Mouse (Mus musculus) kidney, embryonic 14.5 days (tissue): ENCODE measurements at regions not wholly inside any gene's neighbourhood (a gene's known extent, or its start where the extent isn't known, plus 50 kb on each side); places are given as distances from the start of the nearest gene placed in this dataset. TPM values are rescaled to one million over a fixed set of nuclear protein-coding genes. Genes with fewer than 3 reads are reported as not detected.

ENCODE experiments used
- ATAC-seq: fragments of 200-750 bp; cut with Nextera tagmentation; 2 replicates; pipeline ENCODE4 v1.8.0; 2017; ENCODE audit warnings: moderate number of reproducible peaks, mild to moderate bottlenecking, moderate TSS enrichment, moderate library complexity; ENCODE audit not compliant: low FRiP score, low TSS enrichment
- H3K27ac ChIP-seq: fragments of 300-500 bp; sonication (generic); 2 replicates; pipeline ENCODE4 v1.5.1; 2014; ENCODE audit warnings: low read depth, mild to moderate bottlenecking, low read length, moderate library complexity, mixed read lengths
- H3K27me3 ChIP-seq: fragments of 300-500 bp; sonication (generic); 2 replicates; pipeline ENCODE4 v1.6.1; 2014; ENCODE audit warnings: mild to moderate bottlenecking, low read length; ENCODE audit not compliant: control insufficient read depth, insufficient read depth
- H3K36me3 ChIP-seq: fragments of 300-500 bp; sonication (generic); 2 replicates; pipeline ENCODE4 v1.6.1; 2014; ENCODE audit warnings: low read length, mixed read lengths; ENCODE audit not compliant: control insufficient read depth, insufficient read depth
- H3K4me1 ChIP-seq: fragments of 300-500 bp; sonication (generic); 2 replicates; pipeline ENCODE4 v1.6.1; 2014; ENCODE audit warnings: low read length, mixed read lengths; ENCODE audit not compliant: control insufficient read depth, insufficient read depth
- H3K4me2 ChIP-seq: fragments of 300-500 bp; sonication (generic); replicated peaks from 2 replicates; pipeline ENCODE4 v1.6.1; 2014; ENCODE audit warnings: low read depth, mild to moderate bottlenecking, low read length
- H3K4me3 ChIP-seq: fragments of 300-500 bp; sonication (generic); 2 replicates; pipeline ENCODE4 v1.5.1; 2014; ENCODE audit warnings: mild to moderate bottlenecking, low read length
- H3K9ac ChIP-seq: fragments of 300-500 bp; sonication (generic); 2 replicates; pipeline ENCODE4 v1.6.1; 2014; ENCODE audit warnings: low read depth, mild to moderate bottlenecking, low read length, moderate library complexity
- H3K9me3 ChIP-seq: fragments of 300-500 bp; sonication (generic); 2 replicates; pipeline ENCODE4 v1.6.1; 2016; ENCODE audit warnings: low read length; ENCODE audit not compliant: control insufficient read depth
- WGBS: fragments of 180-500 bp; shearing (Covaris S2); extraction: QIAGEN DNeasy Blood & Tissue Kit; methylation state at CpG from one replicate; pipeline ENCODE4 v1.1.7; 2014; 5-methylcytosine and 5-hydroxymethylcytosine counted together
- microRNA counts: library from miRNA; unstranded; fragments of <30 nt; microRNA quantifications from one replicate; lab custom pipeline; 2017
- microRNA-seq: library from miRNA; unstranded; fragments of <30 nt; microRNA quantifications from one replicate; pipeline ENCODE4, GENCODE M21; 2016

DNA sequence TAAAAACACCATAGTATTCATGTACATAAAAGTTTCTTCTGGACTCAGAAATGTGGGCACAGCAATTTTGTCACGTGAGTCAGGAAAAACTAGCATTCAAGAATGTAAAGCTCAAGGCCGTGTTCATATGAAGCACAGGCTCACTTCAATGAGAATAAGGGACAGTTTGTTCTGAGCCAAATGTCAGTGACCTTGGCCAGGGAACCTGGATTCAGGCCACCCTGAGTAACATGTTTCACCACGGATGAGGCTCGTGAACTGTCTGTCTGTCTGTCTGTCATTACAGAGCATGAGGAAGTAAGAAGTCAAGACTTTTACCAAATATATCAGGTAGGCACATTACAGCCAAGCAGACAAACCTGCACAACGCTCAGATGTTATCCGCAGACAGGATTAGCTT, 74.3 kb upstream of the Nr5a2 start:
- Histone ChIP-seq H3K36me3 (no peaks in the 10 kb centered on the region), H3K4me2 (no peak overlapping the region), H3K27ac (no peak overlapping the region), H3K4me1 (no peaks in the 10 kb centered on the region), H3K9ac (no peak overlapping the region), H3K9me3 (no peaks in the 10 kb centered on the region), H3K27me3 (no peaks in the 10 kb centered on the region), H3K4me3 (no peak overlapping the region)
- WGBS: 88% methylated on average over 6 of the region's 6 CpGs
- no peak for ATAC-seq

DNA sequence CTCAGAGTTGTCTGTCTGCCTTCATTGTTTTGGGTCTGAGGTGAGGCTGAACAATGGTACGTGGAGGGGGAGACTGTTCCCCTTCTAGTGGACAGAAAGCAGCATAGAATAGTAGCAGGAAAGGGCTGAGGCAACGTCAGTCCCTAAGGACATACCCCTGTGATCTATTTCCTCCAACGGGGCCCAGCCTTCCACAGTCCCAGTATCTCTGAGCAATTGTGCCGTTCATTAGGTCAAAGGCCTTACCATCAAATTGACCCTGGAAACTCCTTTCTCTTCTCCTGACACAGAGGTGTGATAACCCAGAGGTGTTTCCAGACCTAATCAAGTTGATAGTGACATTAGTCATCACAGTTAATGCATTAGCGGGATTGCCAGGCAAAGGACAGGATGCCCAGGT, 73.4 kb upstream of the Nr5a2 start:
- no peak overlapping the region for H3K27ac ChIP-seq
- no peaks in the 10 kb centered on the region for H3K36me3 ChIP-seq
- 48% methylated on average over 5 of the region's 5 CpGs for WGBS
- no peak for ATAC-seq
- H3K4me3 ChIP-seq: no peak overlapping the region
- H3K9ac ChIP-seq: no peak overlapping the region
- H3K9me3 ChIP-seq: no peaks in the 10 kb centered on the region
- H3K4me1 ChIP-seq: no peaks in the 10 kb centered on the region
- no peak overlapping the region for H3K4me2 ChIP-seq
- no peaks in the 10 kb centered on the region for H3K27me3 ChIP-seq

DNA sequence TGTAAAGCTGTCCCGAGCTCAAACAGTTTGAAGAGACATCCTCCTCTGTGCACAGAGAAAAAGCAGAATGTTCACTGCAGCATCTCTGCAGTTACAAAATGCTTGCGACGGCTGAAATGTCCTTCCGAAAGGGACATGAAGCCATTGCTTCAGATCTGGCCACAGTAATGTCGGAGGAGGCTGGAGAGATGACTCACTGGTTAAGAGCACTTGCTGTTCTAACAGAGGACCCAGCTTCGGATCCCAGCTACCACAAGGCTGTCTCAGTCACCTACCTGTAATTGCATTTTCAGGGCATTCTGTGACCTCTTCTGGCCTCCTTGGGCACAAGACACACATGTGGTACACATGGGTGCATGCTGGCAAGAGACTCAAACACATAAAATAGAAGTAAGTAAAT, 63.5 kb upstream of the Nr5a2 start:
- 87% methylated on average over 6 of the region's 6 CpGs for WGBS
- no peak for ATAC-seq
- H3K36me3 ChIP-seq: no peaks in the 10 kb centered on the region

GRCm38 (mm10) chr1:137020528-137020927, 60.3 kb upstream of the Nr5a2 start:
- H3K27ac ChIP-seq: no peak overlapping the region
- WGBS: 89% methylated on average over 1 of the region's 1 CpGs
- H3K27me3 ChIP-seq: no peaks in the 10 kb centered on the region
- no peak overlapping the region for H3K4me3 ChIP-seq
- H3K9me3 ChIP-seq: no peaks in the 10 kb centered on the region
- H3K4me1 ChIP-seq: no peaks in the 10 kb centered on the region
- H3K36me3 ChIP-seq: no peaks in the 10 kb centered on the region
- no peak for ATAC-seq
- no peak overlapping the region for H3K9ac ChIP-seq
- no peak overlapping the region for H3K4me2 ChIP-seq

More for the DNA sequence above, 63.5 kb upstream of the Nr5a2 start:
- Histone ChIP-seq H3K9ac (no peak overlapping the region), H3K27me3 (no peaks in the 10 kb centered on the region), H3K4me3 (no peak overlapping the region), H3K4me1 (no peaks in the 10 kb centered on the region), H3K9me3 (no peaks in the 10 kb centered on the region), H3K27ac (no peak overlapping the region), H3K4me2 (no peak overlapping the region)

GRCm38 (mm10) chr1:137017642-137018041, 57.4 kb upstream of the Nr5a2 start:
- H3K36me3 ChIP-seq: no peaks in the 10 kb centered on the region
- H3K4me2 ChIP-seq: no peak overlapping the region
- no peaks in the 10 kb centered on the region for H3K27me3 ChIP-seq
- no peak overlapping the region for H3K4me3 ChIP-seq
- ATAC-seq: no peak
- no peaks in the 10 kb centered on the region for H3K9me3 ChIP-seq
- H3K4me1 ChIP-seq: no peaks in the 10 kb centered on the region
- H3K27ac ChIP-seq: no peak overlapping the region
- WGBS: 67% methylated on average over 5 of the region's 5 CpGs
- no peak overlapping the region for H3K9ac ChIP-seq

- Histone ChIP-seq H3K27ac (no peak overlapping the region), H3K27me3 (no peaks in the 10 kb centered on the region), H3K9ac (no peak overlapping the region), H3K36me3 (no peaks in the 10 kb centered on the region), H3K4me2 (no peak overlapping the region), H3K4me1 (no peaks in the 10 kb centered on the region), H3K9me3 (no peaks in the 10 kb centered on the region), H3K4me3 (no peak overlapping the region)
- no peak for ATAC-seq
- 66% methylated on average over 9 of the region's 9 CpGs for WGBS
These were observed 50.1 kb upstream of the Nr5a2 start for GRCm38 (mm10) chr1:137010240-137010926.

MicroRNA genes in the stretch of these regions (microRNA counts, 519-probe panel; counts per million panel counts)
- microRNA mmu-miR-181a (lab: Ali Mortazavi, UCI) (8,382 counts per million, percentile 87 among the panel's probes with 10 or more counts), microRNA mmu-miR-181b+mmu-miR-181d (lab: Ali Mortazavi, UCI) (not detected)

Small RNAs in the stretch of these regions (microRNA-seq; reads per million reads assigned to microRNA genes)
- gene Mir181a-1: 1,657 reads per million, percentile 83 among the genes with 10 or more reads in this experiment
- gene Mir181b-1: 37.0 reads per million, percentile 43 among the genes with 10 or more reads in this experiment
